Mouse (Mus musculus): ENCODE data around the gene Lmx1b.

The Lmx1b gene

DNA sequence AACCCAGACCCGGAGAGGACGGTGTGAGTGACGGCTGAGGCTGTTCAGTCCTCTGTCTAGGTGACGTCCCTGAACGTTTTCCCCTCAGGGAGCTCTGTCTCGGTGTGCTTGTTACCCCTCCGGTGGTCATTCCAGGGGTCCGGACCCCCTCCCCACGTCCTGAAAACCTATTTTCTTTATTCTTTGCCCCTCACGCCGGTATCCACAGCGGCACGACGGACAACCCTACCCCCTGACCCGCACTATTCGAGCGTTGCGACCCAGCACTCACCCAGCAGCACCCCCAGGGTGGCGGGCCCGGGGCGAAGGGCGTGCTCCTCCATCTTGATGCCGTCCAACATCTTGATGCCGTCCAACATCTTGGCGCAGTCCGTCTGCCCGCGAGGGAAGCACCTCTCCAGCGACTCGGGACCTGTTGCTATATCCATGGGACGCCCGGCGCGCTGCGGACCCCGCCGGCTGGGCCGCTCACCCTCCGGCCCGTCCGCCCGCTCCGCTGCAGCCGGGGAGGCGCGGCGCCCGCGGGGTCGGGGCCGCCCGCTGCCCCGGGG lies at the start of gene Lmx1b:
Lmx1b (minus strand) TSS at position 341 of the 551 bp plus-strand sequence.
- in situ Hi-C loops (cut with MboI, MseI), result no loop called here

- in situ Hi-C loops (cut with MboI, MseI), result loop anchor here (5.0 kb wide), 1 partner anchor 42 kb away; no protein-coding TSS in a partner anchor
These were observed 49.7 kb upstream of the Lmx1b start for GRCm38 (mm10) chr2:33689880-33690462.

- in situ Hi-C loops (cut with MboI, MseI), result no loop called here
These were observed 49.0 kb upstream of the Lmx1b start for GRCm38 (mm10) chr2:33689155-33689879.

- in situ Hi-C loops (cut with MboI, MseI), result no loop called here
These were observed 43.3 kb upstream of the Lmx1b start for GRCm38 (mm10) chr2:33683594-33683993.

DNA sequence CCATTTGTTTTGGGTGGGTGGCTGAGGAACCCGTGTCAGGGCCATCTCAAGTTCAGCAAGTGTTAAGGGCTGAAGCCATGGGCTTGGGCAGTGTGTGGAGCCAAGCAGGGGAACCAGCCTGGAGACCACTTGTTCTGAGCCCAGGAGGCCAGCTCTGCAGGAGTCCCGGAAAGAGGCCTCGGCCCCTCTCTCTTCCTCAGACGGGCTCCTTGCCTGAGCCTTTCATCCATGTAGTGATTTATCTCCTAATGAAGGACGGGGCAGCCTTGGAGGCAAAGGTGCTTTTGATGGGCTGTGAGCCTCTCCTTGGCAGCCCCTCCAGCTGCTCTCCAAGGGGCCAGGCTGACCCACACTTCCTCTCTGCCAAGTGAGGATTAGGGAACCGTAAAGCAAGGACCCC lies 42.8 kb upstream of the Lmx1b start:
- in situ Hi-C loops (cut with MboI, MseI), result no loop called here

DNA sequence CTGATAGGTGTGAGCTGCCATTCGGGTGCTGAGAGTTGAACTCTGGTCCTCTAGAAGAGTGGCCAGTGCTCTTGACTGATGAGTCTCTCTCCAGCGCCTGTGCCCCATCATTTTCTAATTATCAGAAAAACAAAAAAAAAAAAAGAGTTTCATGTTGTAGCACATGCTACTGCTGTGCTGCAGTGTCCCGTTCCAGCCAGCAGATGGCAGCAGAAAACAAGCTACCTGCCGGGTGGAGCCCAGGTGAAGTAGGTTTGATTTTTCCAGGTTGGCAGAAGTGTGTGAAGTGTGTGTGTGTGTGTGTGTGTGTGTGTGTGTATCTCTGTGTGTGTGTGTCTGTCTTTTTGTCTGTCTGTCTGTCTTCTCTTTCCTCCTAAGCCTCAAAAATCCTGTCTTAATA lies 41.9 kb upstream of the Lmx1b start:
- in situ Hi-C loops (cut with MboI, MseI), result no loop called here

- in situ Hi-C loops (cut with MboI, MseI), result no loop called here
These were observed 38.8 kb upstream of the Lmx1b start for GRCm38 (mm10) chr2:33678950-33679654.

- in situ Hi-C loops (cut with MboI, MseI), result no loop called here
These were observed 32.6 kb upstream of the Lmx1b start for GRCm38 (mm10) chr2:33672701-33673472.

DNA sequence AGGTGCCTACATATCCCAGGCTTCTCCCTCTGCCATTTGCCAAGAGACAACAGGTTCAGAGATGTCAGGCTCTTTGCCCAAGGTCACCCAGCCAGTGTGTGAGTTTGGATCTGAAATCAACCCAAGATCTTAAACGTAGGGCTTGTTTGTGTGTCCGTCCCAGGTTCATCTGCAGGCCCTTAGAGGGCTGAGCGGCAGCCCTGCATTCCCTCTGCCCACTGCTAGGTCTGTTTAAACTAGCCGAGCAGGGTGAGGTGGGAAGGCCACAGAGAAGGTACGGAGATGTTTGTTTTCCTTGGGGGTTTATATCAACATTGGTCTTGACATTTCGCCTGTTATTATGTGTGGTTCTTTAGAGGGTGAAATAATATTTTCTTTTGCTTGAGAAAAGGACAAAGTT lies 28.4 kb upstream of the Lmx1b start:
- in situ Hi-C loops (cut with MboI, MseI), result no loop called here

GRCm38 (mm10) chr2:33666388-33666945 lies 26.2 kb upstream of the Lmx1b start:
- in situ Hi-C loops (cut with MboI, MseI), result no loop called here

GRCm38 (mm10) chr2:33665363-33666058 lies 25.2 kb upstream of the Lmx1b start:
- in situ Hi-C loops (cut with MboI, MseI), result no loop called here

DNA sequence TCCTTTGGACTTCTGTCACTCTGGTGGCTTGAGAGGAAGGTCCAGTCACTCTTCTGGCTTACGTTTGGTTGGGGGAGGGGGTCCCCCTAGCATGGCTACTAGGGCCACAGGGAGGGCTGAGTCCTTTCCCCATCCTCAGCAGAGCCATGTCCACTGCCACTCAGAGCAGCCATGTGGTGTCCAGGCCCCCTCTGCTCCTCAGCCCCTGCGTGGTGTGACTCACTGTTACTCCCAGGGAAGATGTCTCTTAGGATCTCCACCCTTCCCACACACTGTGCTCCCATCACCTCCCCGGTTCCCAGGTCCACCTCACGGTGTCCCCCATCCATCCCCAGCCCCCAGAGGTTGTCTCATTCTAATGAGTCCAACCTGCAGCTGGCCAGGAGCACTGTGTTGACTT lies 24.4 kb upstream of the Lmx1b start:
- in situ Hi-C loops (cut with MboI, MseI), result no loop called here

- in situ Hi-C loops (cut with MboI, MseI), result no loop called here
These were observed 18.9 kb upstream of the Lmx1b start for GRCm38 (mm10) chr2:33659288-33659629.

- in situ Hi-C loops (cut with MboI, MseI), result no loop called here
These were observed 18.4 kb upstream of the Lmx1b start for GRCm38 (mm10) chr2:33658602-33659287.

GRCm38 (mm10) chr2:33652517-33653198 lies 12.3 kb upstream of the Lmx1b start:
- in situ Hi-C loops (cut with MboI, MseI), result no loop called here

GRCm38 (mm10) chr2:33649371-33649770 lies 9.1 kb upstream of the Lmx1b start:
- in situ Hi-C loops (cut with MboI, MseI), result loop anchor here (5.0 kb wide), 1 partner anchor 162 kb away; no protein-coding TSS in a partner anchor

- in situ Hi-C loops (cut with MboI, MseI), result loop anchor here (5.0 kb wide), 1 partner anchor 162 kb away; no protein-coding TSS in a partner anchor
These were observed 8.6 kb upstream of the Lmx1b start for GRCm38 (mm10) chr2:33648894-33649293.

- in situ Hi-C loops (cut with MboI, MseI), result loop anchor here (5.0 kb wide), 1 partner anchor 159 kb away; no protein-coding TSS in a partner anchor
These were observed 5.9 kb upstream of the Lmx1b start for GRCm38 (mm10) chr2:33646283-33646550.

GRCm38 (mm10) chr2:33645538-33646282 lies 5.4 kb upstream of the Lmx1b start:
- in situ Hi-C loops (cut with MboI, MseI), result loop anchor here (5.0 kb wide), 1 partner anchor 158 kb away; no protein-coding TSS in a partner anchor

Data from T-helper 2 cell (primary cell).